Mouse (Mus musculus): ENCODE measurements around the gene Supt6. TPM values are rescaled to one million over a fixed set of nuclear protein-coding genes. Genes with fewer than 3 reads are reported as not detected.
A peak's percentile ranks its signal among the peaks of the same experiment; 100 is the strongest.

Gene Supt6
- polyA plus RNA-seq, 1 experiment: 36.2 TPM

DNA sequence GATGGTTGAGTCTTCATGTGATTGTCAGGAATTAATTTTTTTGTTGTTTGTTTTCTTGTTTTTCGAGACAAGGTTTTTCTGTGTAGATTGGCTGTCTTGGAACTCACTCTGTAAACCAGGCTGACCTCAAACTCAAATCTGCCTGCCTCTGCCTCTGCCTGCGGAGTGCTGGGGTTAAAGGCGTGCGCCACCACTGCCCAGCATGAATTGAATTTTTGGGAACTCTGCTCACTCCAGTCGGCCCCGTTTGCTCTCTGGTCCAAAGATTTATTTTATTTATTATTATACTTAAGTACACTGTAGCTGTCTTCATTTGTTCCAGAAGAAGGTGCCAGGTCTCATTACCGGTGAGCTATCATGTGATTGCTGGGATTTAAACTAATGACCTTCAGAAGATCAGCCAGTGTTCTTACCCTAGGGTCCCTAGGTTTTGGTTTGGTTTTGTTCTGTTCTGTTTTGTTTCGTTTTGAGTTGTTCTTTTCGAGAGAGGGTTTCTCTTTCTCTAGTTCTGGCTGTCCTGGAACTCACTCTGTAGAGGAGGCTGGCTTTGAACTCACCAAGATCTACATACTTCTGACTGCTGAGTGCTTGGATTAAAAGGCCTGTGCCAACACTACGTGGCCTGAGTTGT is 61.8 kb downstream of the Supt6 start:
- Histone ChIP-seq H3K27ac (ENCODE audit: control insufficient read depth, insufficient read depth, low read length) (no peak overlapping the region), H3K36me3 (ENCODE audit: control insufficient read depth, insufficient read depth, low read length) (peaks cover 17% of the 10 kb centered on the region), H3K4me1 (replicated peaks; ENCODE audit: control insufficient read depth, insufficient read depth, low read length) (peaks cover 13% of the 10 kb centered on the region), H3K27me3 (ENCODE audit: control insufficient read depth, insufficient read depth, low read length) (peaks cover 10% of the 10 kb centered on the region), H3K4me3 (ENCODE audit: control insufficient read depth, insufficient read depth, low read length) (no peak overlapping the region)
- DNase-seq: no peak
- 62% methylated on average over 10 of the region's 10 CpGs for whole genome bisulfite sequencing
- TF ChIP-seq POLR2A (IDR thresholded peaks at IDR 0.05; ENCODE audit: control insufficient read depth, extremely low read depth, insufficient read depth, low read length, poor library complexity): no peak
- no peak for TF ChIP-seq CTCF (IDR thresholded peaks at IDR 0.05; ENCODE audit: borderline replicate concordance, control insufficient read depth, extremely low read depth, insufficient read depth, low read length, poor library complexity)

DNA sequence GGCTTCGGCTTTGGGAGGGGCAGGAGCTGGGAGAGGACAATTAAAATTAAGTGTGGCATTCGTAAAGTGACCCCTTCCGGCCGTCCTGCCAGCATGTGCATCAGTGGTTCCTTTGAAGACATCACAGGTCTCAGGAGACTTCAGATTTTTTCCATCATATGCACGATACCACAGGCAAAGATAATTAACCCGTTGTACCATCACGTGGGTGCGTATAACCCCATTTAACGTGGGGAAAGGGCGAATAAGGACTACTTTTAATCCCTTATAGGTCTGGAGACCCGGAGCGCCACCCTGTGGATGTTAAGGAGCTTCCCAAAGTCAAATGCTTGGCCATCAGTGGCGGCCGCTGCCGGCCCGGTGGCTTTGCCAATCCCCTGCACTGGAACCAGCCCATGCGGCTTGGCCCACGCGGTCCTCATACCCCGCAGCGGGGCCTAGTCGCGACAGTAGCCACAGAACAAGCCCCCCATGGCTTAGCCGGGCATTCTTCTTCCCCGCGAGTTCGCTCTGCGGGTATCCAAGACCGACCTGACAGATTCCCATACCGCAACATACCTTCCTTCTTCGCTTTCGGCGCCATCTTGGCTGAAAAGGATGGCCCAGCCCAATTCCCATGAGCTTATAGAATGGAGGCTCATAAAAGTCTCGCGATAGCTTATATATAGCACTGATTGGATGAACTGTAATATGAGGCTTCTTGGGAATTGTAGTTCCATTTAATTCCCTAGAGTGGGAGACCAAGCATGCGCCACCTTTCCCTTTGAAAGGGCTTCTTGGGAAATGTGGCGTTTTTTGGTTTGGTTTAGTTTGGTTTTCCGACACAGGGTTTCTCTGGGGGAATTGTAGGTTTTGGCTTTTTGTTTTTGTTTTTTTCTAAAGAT is 62.6 kb downstream of the Supt6 start, which contains the start of gene Rpl23a:
TSS of gene Rpl23a (minus strand) at position 624 of the 884 bp plus-strand sequence.
- WGBS: under 1% methylated on average over 38 of the region's 38 CpGs
- peak; percentile 77; the same call in 1 of the 2 replicates for TF ChIP-seq POLR2A (IDR thresholded peaks at IDR 0.05; ENCODE audit: control insufficient read depth, extremely low read depth, insufficient read depth, low read length, poor library complexity)
- TF ChIP-seq CTCF (IDR thresholded peaks at IDR 0.05; ENCODE audit: borderline replicate concordance, control insufficient read depth, extremely low read depth, insufficient read depth, low read length, poor library complexity): no peak
- Histone ChIP-seq H3K4me3 (ENCODE audit: control insufficient read depth, insufficient read depth, low read length) (peak within 1 kb of the TSS; percentile 99), H3K27me3 (ENCODE audit: control insufficient read depth, insufficient read depth, low read length) (peaks cover 2% of the 10 kb centered on the region), H3K4me1 (replicated peaks; ENCODE audit: control insufficient read depth, insufficient read depth, low read length) (peaks cover 8% of the 10 kb centered on the region; the same call in 1 of the 2 replicates), H3K36me3 (ENCODE audit: control insufficient read depth, insufficient read depth, low read length) (peaks cover 17% of the 10 kb centered on the region), H3K27ac (ENCODE audit: control insufficient read depth, insufficient read depth, low read length) (peak within 1 kb of the TSS; percentile 77)
- peak; percentile 74 for DNase-seq

DNA sequence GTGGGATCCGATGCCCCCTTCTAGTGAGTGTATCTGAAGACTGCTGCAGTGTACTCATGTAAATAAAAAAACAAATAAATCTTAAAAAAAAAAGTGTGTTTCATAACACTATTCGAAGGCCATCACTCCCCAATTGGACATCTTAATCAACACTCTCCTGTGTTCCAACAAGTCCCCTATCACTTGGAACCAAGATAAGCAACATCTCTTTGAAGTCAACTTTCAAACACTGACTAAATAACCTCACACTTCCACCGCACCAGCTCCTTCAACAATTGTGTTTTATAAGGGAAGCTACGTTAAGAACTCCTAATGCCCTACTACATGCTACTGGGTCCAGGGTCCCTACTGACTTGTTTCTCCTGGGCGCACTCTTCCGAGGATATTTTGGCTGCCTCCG is 63.3 kb downstream of the Supt6 start:
- Histone ChIP-seq H3K4me1 (replicated peaks; ENCODE audit: control insufficient read depth, insufficient read depth, low read length) (peaks cover 8% of the 10 kb centered on the region), H3K4me3 (ENCODE audit: control insufficient read depth, insufficient read depth, low read length) (peak overlapping the region; percentile 99), H3K36me3 (ENCODE audit: control insufficient read depth, insufficient read depth, low read length) (peaks cover 17% of the 10 kb centered on the region), H3K27me3 (ENCODE audit: control insufficient read depth, insufficient read depth, low read length) (no peaks in the 10 kb centered on the region; the same call in 1 of the 2 replicates), H3K27ac (ENCODE audit: control insufficient read depth, insufficient read depth, low read length) (no peak overlapping the region)
- 6% methylated on average over 7 of the region's 7 CpGs for WGBS
- TF ChIP-seq POLR2A (IDR thresholded peaks at IDR 0.05; ENCODE audit: control insufficient read depth, extremely low read depth, insufficient read depth, low read length, poor library complexity): no peak
- TF ChIP-seq CTCF (IDR thresholded peaks at IDR 0.05; ENCODE audit: borderline replicate concordance, control insufficient read depth, extremely low read depth, insufficient read depth, low read length, poor library complexity): no peak
- no peak for DNase-seq

DNA sequence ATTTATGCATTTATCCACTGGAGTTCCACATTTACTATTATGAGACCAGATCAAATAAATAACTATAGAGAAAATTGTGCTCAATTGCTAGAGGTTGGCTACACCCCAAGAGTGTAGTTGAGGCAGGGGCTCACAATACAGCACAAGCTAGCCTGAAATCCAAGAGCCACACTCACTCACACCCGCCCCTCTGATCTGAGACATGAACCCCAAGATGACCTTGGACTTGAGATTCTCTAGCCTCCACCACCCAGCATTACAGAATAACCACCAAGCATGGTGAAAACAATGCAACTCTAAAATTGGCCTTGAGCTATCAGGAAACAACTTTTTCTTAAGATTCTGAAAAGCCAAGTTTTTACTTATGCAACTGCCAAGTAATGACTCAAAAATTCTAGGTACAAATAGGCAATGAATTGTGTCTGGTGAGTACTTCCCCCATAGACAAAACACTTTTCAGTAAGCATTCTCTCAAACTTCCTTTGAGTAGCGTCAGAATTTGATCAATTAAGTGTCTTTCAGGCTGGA is 63.9 kb downstream of the Supt6 start:
- peaks cover 14% of the 10 kb centered on the region for H3K4me1 ChIP-seq (replicated peaks; ENCODE audit: control insufficient read depth, insufficient read depth, low read length)
- no peaks in the 10 kb centered on the region; the same call in 1 of the 2 replicates for H3K27me3 ChIP-seq (ENCODE audit: control insufficient read depth, insufficient read depth, low read length)
- H3K27ac ChIP-seq (ENCODE audit: control insufficient read depth, insufficient read depth, low read length): no peak overlapping the region
- H3K4me3 ChIP-seq (ENCODE audit: control insufficient read depth, insufficient read depth, low read length): no peak overlapping the region
- H3K36me3 ChIP-seq (ENCODE audit: control insufficient read depth, insufficient read depth, low read length): peaks cover 17% of the 10 kb centered on the region
- TF ChIP-seq POLR2A (IDR thresholded peaks at IDR 0.05; ENCODE audit: control insufficient read depth, extremely low read depth, insufficient read depth, low read length, poor library complexity) (no peak), CTCF (IDR thresholded peaks at IDR 0.05; ENCODE audit: borderline replicate concordance, control insufficient read depth, extremely low read depth, insufficient read depth, low read length, poor library complexity) (no peak)
- 62% methylated on average over 2 of the region's 2 CpGs for WGBS
- no peak for DNase-seq

DNA sequence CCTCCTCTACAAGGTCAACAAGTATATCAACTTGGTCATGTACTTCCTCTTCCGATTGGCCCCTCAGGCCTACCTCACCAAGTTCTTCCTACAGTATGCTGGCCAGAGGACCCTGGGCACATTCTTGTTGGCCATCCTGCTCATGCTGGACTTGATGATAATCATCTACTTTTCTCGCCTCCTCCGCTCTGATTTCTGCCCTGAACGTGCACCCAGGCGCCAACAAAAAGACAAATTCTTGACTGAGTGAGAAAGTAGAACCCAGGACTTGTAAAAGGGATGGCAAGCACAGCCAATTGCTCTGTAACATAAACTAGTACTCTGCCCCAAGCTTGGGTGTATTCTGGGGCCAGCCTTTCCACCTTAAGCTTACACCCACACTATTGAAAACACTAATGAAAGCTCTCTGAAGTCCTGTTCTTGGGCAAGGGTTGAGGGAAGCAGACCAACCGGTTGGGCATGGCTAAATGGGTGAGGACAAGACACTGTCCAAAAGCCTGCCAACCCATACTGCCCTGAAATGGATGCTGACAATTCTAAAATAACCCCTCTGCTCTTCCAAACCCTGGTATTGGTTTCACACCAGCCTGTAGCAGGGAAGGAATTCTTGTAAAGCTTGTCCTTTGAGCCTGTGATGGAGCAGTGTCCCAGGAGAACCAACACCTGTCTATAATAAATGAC is 65.6 kb downstream of the Supt6 start:
- 94% methylated on average over 6 of the region's 6 CpGs for WGBS
- Histone ChIP-seq H3K27me3 (ENCODE audit: control insufficient read depth, insufficient read depth, low read length) (no peaks in the 10 kb centered on the region), H3K4me1 (replicated peaks; ENCODE audit: control insufficient read depth, insufficient read depth, low read length) (peaks cover 15% of the 10 kb centered on the region), H3K36me3 (ENCODE audit: control insufficient read depth, insufficient read depth, low read length) (peaks cover 17% of the 10 kb centered on the region), H3K27ac (ENCODE audit: control insufficient read depth, insufficient read depth, low read length) (no peak overlapping the region), H3K4me3 (ENCODE audit: control insufficient read depth, insufficient read depth, low read length) (no peak overlapping the region)
- no peak for DNase-seq
- TF ChIP-seq POLR2A (IDR thresholded peaks at IDR 0.05; ENCODE audit: control insufficient read depth, extremely low read depth, insufficient read depth, low read length, poor library complexity) (no peak), CTCF (IDR thresholded peaks at IDR 0.05; ENCODE audit: borderline replicate concordance, control insufficient read depth, extremely low read depth, insufficient read depth, low read length, poor library complexity) (no peak)
